Mouse (Mus musculus) adrenal gland, postnatal 36 days (tissue): ENCODE measurements around the gene Plekhh2. TPM values are rescaled to one million over a fixed set of nuclear protein-coding genes. Genes with fewer than 3 reads are reported as not detected.

Experiments used
- DNase-seq, 2 experiments: peaks; one replicate each; pipeline ENCODE4 v3.0.0; 2021; ENCODE audit warnings: mixed read lengths in 1 of 2
- total RNA-seq, 2 experiments: library from RNA; stranded (reverse); gene quantifications; 2 replicates each; pipeline ENCODE4 v1.2.3; 2021

Plekhh2 gene
- total RNA-seq, 2 experiments from 2014 or later = 4.6 to 5.2 TPM

DNA sequence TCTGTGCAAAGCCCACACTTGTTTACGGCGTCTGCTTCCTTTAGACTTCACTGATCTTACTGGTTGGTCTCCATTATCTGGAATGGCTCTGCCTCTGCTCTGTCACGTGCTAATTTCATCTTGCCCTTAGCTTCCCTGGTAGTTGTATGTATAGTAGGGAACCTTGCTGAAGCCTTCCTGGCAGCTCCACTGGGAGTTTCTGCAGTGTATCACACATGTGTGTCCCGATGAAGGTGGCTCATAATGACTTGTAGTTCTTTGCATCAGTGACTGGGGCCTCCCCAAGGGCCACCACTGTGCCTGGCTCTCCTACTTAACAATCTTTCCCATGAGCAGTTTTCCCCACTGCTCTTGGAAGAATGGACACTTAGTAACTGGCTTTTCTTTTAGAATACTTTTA, 96.9 kb downstream of the Plekhh2 start:
- no peak for DNase-seq

DNA sequence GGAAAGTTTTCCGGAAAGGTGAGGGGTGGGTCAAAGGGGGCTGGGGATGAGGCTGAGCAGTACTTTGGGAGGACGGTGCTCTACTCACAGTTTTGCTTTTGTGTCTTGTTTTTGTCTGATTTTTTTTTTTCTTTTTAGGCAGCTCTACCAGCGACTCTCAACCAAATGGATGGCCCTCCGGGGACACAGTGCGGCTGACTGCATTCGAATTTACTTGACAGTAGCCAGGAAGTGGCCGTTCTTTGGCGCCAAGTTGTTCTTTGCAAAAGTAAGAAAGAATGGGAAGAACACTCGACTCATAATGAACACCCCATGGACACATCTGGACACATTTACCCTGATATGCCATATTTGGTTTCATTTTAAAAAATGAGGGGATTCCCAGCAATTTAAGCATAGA, 99.8 kb downstream of the Plekhh2 start:
- peak in 1 of 2 experiments; percentile 23 for DNase-seq

- peak in 1 of 2 experiments; percentile 35 for DNase-seq
Measured at GRCm38 (mm10) chr17:84611971-84612370, 100.3 kb downstream of the Plekhh2 start.

GRCm38 (mm10) chr17:84615811-84616210, 104.1 kb downstream of the Plekhh2 start:
- peak; percentile 20 to 34 for DNase-seq

DNA sequence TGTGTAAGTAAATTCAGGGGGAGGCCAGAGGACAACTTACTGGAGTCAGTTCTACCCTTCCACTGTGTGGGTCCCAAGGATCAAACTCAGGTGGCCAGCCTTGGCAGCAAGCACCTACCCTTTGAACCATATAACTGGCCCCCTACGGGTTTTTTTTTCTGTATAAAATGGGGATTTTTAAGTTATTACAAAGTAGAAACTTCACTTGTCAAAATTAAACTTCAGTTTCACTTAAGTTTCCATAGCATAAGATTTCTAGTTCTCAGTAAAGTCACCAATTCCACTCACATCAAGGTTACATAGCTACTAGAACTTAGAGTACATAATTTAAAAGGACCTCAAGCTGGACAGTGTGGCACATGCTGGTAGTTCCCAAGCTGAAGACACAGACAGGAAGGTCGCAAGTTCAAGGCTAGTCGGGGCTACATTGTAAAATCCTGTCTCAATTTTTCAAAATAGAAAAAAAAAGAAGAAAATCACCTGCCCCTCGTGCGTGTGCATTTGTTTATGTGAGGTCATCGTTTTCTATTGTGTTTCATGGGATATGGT, 104.9 kb downstream of the Plekhh2 start:
- DNase-seq = no peak

- DNase-seq = no peak
Measured at GRCm38 (mm10) chr17:84617953-84618352, 106.3 kb downstream of the Plekhh2 start.

- DNase-seq = no peak
Measured at GRCm38 (mm10) chr17:84619112-84619511, 107.4 kb downstream of the Plekhh2 start.

DNA sequence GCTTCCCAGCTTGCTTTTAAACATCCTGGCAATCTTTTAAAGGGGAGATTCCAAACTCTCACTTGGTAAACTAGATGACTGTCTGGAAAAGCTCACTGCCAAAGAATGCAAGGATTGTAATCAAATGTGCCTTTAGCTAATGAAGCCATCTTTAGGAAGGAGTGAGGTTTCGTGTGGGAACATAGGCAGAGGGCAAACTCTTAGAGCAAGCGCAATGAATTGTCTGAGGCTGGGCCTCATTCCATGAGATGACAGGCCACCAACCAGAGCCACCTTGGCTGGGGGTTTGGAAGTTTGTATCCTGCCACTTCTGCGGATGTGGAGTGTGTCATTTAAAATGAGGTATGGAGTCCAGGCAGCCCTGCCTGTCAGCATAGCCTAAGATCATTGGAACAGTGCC, 108.4 kb downstream of the Plekhh2 start:
- DNase-seq = no peak

DNA sequence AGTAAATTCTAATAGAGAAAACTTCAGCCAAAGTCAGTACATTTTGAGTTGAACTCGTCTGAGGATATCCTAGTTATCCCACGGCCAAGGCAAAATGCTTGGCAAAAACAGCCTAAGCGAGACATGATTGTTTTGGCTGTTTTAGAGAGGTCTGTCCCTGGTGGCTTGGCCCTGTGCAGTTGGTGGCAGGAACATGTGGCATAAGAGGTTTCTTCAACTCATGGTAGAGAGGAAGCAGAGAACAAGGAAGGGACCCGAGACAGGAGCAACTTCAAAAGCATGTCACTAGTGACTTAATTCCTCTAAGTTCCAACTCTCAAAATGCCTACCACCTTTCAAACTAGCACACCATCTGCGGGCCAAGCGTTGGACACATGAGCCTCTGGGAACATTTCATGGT, 108.9 kb downstream of the Plekhh2 start:
- DNase-seq = no peak

GRCm38 (mm10) chr17:84621209-84621608, 109.5 kb downstream of the Plekhh2 start:
- DNase-seq = no peak

- DNase-seq = no peak
Measured at GRCm38 (mm10) chr17:84622028-84622427, 110.3 kb downstream of the Plekhh2 start.

- no peak for DNase-seq
Measured at GRCm38 (mm10) chr17:84622873-84623272, 111.2 kb downstream of the Plekhh2 start.

DNA sequence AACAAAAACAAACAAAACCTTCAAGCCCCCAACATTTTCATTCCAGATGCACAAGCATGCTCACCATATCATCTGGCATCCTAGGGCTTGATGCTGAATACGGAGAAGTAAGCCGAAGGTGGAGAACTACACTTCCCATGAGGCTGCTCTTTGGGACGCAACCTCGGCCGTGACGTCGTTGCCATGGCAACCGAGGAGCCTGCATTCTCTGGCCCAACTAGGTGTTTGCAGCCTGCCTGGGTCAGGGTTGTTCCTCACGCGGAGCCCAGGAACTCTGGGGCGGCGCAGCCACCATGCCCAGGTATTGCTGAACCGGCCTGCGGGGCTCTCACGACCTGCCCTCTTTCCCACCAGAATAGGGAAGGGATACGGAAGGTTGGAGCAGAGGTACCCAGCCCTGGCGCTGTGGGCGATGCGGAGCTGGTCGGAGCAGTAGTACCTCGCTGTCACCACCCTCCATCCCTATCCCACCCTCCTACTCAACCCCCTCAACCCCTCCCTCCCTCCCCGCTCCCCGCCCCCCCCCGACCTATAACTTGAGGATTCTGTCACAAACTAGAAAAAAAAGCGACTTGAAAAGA, 114.7 kb downstream of the Plekhh2 start, which contains the start of gene Dync2li1:
TSS of gene Dync2li1 (plus strand) at position 221 of the 581 bp plus-strand sequence.
- DNase-seq = peak; percentile 91 to 92

- no peak for DNase-seq
Measured at GRCm38 (mm10) chr17:84626857-84627305, 115.2 kb downstream of the Plekhh2 start.

DNA sequence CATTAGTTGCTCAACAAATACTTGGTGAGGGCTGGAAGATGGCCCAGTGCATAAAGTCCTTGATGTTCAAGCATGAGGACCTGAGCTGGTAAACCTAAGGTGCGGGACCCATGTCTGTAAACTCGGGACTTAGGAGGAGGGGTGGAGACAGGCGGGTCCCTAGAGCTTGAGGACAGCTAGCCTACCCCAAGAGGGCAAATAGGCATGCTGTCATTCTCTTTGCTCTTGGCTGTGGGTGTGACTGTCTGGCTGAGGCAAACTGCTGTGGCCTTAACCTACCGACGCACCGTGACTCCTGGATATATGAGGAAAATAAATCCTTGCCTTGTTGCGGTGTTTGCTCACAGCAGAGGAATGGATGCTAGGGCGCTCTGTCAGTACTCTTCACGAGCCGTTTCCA, 116.0 kb downstream of the Plekhh2 start:
- peak; percentile 30 to 31 for DNase-seq

DNA sequence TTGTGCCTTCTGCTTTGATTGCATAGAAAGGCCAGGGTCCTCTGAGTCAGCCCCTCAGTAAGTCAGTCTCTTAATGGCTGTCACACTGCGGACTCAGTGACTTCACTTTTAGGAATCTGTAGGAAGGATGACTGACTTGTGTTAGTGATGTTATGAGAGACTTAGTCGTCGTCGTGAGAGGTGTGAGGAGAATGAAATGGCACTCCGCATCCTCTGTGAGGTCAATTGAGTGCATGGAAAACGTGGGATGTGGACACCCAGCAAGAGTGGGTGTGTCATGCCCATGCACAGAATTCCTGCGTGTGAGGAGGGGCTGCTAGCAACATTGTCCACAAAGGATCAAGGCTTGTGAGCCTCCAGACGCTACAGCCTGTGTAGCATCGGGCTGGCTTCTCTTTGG, 116.9 kb downstream of the Plekhh2 start:
- DNase-seq = peak; percentile 22 to 37

DNA sequence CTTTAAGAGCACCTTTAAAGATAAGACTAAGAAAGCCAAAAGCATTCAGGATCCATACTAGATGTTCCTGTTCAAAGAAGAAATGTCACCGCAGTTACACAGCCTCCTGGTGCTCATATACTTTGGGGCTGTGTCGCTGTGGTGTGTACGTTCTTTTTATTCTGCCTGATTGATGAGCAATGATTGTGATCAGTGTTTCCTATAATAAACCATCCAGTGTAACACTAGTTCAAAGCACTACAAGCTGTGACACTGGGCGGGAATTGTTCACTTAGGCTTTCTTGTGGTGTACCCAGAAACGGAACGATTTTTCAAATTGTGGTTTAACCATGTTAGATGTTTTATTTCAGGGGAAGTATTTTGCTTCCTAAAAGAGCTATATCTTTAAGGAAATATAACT, 120.1 kb downstream of the Plekhh2 start:
- DNase-seq = no peak

DNA sequence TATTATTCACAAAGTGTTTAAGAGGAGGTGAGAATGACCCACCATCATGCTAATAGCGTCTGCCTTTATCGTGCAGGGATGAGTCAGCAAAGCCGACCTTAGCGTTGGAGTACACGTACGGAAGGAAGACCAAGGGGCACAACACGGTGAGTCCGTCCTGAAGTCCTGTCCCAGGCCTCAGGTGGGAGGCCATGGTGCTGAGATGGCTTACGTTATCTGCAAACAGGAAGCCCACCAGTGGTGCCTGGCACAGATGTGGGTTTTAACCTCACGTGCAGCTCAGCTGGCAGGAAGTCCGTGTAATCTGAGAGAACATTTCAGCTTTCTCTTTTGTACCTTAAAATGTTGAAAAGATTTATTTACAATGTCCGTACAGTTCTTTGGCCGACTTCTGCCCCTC, 121.7 kb downstream of the Plekhh2 start:
- DNase-seq = no peak

DNA sequence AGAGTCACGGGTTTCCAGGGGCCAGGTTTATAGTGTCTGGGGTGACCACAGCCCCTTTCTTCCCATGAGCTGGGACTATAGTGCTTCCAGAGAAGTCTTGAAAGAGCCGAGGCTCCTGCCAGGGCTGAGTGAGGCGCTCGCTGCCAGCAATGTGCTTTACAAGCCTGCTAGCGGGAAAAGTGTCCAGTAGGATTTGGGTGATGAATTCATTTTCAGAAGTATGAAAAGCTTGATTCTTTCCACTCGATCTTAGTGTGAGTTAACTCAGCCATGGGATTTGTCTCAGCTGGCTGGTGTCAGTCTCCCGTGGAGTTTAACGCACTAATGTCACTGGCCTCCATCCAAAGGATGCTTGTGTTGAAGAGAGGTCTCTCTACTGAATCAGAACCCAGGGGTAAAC, 124.6 kb downstream of the Plekhh2 start:
- no peak for DNase-seq

DNA sequence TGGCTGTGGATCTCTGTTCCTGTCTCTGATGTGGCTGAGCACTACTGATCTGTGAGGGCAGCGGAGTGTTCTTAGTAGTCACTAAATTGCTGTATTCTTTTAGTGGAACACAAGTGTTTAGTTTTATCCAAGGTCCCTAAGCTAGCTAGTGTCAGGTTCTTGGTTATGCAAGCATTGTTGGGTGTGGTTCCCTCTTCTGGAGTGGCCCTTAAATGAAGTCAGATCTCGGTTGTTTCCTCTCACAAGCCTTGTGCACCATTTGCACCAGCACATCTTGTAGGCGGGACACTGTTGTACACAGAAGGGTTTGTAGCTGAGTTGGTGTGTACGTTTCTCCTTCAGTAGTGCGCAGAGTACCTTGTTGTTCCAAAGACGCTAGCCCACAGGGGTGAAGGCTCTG, 126.3 kb downstream of the Plekhh2 start:
- no peak for DNase-seq

- no peak for DNase-seq
Measured at GRCm38 (mm10) chr17:84639796-84640378, 128.2 kb downstream of the Plekhh2 start.

GRCm38 (mm10) chr17:84641893-84642292, 130.2 kb downstream of the Plekhh2 start:
- peak; percentile 36 to 57 for DNase-seq

DNA sequence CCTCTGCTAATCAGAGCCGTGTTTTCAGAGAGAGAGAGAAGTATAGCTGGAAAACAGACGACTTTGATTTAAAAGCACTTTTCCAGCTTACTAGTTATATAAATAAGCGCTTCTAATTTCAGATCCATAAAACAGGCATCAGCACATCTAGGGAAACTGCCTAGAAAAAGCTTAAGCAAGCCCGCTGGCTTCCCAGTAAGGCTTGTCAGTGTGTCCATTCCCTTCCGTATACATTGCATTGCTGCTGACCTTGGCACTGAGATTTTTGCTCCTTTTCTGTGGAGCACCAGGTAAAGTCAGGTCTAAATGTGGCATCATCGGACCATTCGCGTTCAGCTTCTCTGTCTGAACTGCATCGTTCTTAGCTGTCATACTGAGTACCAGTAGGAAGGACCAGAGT, 130.6 kb downstream of the Plekhh2 start:
- no peak for DNase-seq
